Mouse (Mus musculus) MEL (cell line): ENCODE data around the gene Rprd1b.

Source experiments
- CTCF ChIP-seq, 3 experiments: IDR thresholded peaks in 2 of 3; conservative IDR thresholded peaks in 1 of 3; 2 replicates each; pipeline ENCODE4 v1.5.1; 2011 to 2012; ENCODE audit warnings: low read length in 3 of 3, low read depth in 2 of 3, mild to moderate bottlenecking in 2 of 3, improper control_type of control experiment in 1 of 3, inconsistent platforms in 1 of 3, mixed read lengths in 1 of 3, moderate library complexity in 1 of 3; ENCODE audit not compliant: control insufficient read depth in 1 of 3, insufficient read depth in 1 of 3, poor library complexity in 1 of 3, severe bottlenecking in 1 of 3
- GATA1 ChIP-seq: IDR thresholded peaks from 2 replicates; pipeline ENCODE4 v1.6.1; 2011; ENCODE audit warnings: low read depth, low read length, improper control_type of control experiment
- MAFK ChIP-seq: IDR thresholded peaks from 2 replicates; pipeline ENCODE4 v1.6.1; 2011; ENCODE audit warnings: low read depth, mild to moderate bottlenecking, low read length, improper control_type of control experiment, borderline replicate concordance
- MYC ChIP-seq: IDR thresholded peaks from 2 replicates; pipeline ENCODE4 v1.6.1; 2011; ENCODE audit warnings: low read depth, mild to moderate bottlenecking, low read length, improper control_type of control experiment, moderate library complexity
- POLR2A ChIP-seq, 2 experiments: IDR thresholded peaks; 2 replicates each; pipeline ENCODE4 v1.6.1; 2011 to 2012; ENCODE audit warnings: low read length in 2 of 2, mild to moderate bottlenecking in 2 of 2, control low read depth in 1 of 2, improper control_type of control experiment in 1 of 2, low read depth in 1 of 2, moderate library complexity in 1 of 2; ENCODE audit not compliant: control insufficient read depth in 1 of 2, insufficient read depth in 1 of 2, poor library complexity in 1 of 2
- RAD21 ChIP-seq: IDR thresholded peaks from 2 replicates; pipeline ENCODE4 v1.6.1; 2011; ENCODE audit warnings: mild to moderate bottlenecking, low read depth, low read length, improper control_type of control experiment
- SIN3A ChIP-seq: IDR thresholded peaks from 2 replicates; pipeline ENCODE4 v1.6.1; 2012; ENCODE audit warnings: low read length, improper control_type of control experiment, inconsistent platforms
- ZC3H11A ChIP-seq: IDR thresholded peaks from 2 replicates; pipeline ENCODE4 v1.6.1; 2012; ENCODE audit warnings: low read depth, mild to moderate bottlenecking, inconsistent platforms, low read length, improper control_type of control experiment

GRCm38 (mm10) chr2:158037571-158037970 lies 9.3 kb downstream of the Rprd1b start:
- TF ChIP-seq CTCF (IDR thresholded peaks at IDR 0.05 in 2 of 3, conservative IDR thresholded peaks at IDR 0.05 in 1 of 3; ENCODE audit: control insufficient read depth in 1 of 3, insufficient read depth in 1 of 3, low read depth in 2 of 3, low read length in 3 of 3, poor library complexity in 1 of 3, severe bottlenecking in 1 of 3) (no peak), MYC (no peak), MAFK (no peak), ZC3H11A (no peak), RAD21 (no peak), POLR2A (IDR thresholded peaks at IDR 0.05; ENCODE audit: control insufficient read depth in 1 of 2, insufficient read depth in 1 of 2, low read depth in 1 of 2, low read length in 2 of 2, poor library complexity in 1 of 2) (no peak), SIN3A (no peak), GATA1 (no peak)
